Mouse (Mus musculus) spleen, adult 2 months (tissue): ENCODE results near the gene Rpl35.

Experiments used
- CTCF ChIP-seq: fragments of 200-500 bp; IDR thresholded peaks from 2 replicates; pipeline ENCODE4 v1.5.1; 2011; ENCODE audit warnings: mild to moderate bottlenecking, inconsistent platforms; ENCODE audit not compliant: insufficient read depth, insufficient read length, insufficient replicate concordance; ENCODE audit errors: extremely low read depth
- POLR2A ChIP-seq: fragments of 200-500 bp; IDR thresholded peaks from 2 replicates; pipeline ENCODE4 v1.6.1; 2011; ENCODE audit warnings: low read depth, low read length, inconsistent platforms

GRCm38 (mm10) chr2:39011264-39011663 is 5.8 kb upstream of the Rpl35 start:
- no peak for TF ChIP-seq CTCF
- no peak for TF ChIP-seq POLR2A
